Mouse (Mus musculus): ENCODE measurements around the gene Gm13030.
"Not testable (repeated sequence)": the region's sequence is repeated elsewhere in the genome, so short reads cannot be mapped to it uniquely, and the experiment has no call there.

The Gm13030 gene

DNA sequence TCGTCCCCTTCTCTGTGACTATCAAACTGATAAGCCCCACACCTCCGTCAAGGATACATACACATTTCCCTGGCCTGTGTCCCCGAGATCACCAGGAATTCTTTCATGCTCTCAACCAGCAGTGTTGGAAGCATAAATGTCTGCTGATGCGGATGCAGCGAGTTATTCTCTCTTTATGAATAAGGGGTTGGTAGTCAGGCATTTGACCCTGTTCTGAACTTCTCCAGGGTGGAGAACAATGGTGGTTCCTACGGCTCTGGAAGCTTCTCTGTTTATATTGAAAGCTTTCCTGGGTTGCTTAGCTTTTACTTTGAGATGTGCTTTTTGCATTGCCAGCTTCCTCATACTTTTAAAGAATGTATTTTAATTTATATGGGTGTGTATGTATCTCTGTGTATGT, at the start of gene Gm13030:
Gm13030 (minus strand) TSS at position 101 of the 400 bp plus-strand sequence.
- DNase-seq (ENCODE audit: low read depth, low spot score) = no peak

- peak; percentile 86 for DNase-seq (ENCODE audit: low read depth, low spot score)
Measured at GRCm38 (mm10) chr4:138922131-138922459, 48.3 kb upstream of the Gm13030 start.

GRCm38 (mm10) chr4:138921254-138922130, 47.7 kb upstream of the Gm13030 start:
- peak; percentile 41 for DNase-seq (ENCODE audit: low read depth, low spot score)

GRCm38 (mm10) chr4:138917282-138917681, 43.5 kb upstream of the Gm13030 start:
- no peak for DNase-seq (ENCODE audit: low read depth, low spot score)

DNA sequence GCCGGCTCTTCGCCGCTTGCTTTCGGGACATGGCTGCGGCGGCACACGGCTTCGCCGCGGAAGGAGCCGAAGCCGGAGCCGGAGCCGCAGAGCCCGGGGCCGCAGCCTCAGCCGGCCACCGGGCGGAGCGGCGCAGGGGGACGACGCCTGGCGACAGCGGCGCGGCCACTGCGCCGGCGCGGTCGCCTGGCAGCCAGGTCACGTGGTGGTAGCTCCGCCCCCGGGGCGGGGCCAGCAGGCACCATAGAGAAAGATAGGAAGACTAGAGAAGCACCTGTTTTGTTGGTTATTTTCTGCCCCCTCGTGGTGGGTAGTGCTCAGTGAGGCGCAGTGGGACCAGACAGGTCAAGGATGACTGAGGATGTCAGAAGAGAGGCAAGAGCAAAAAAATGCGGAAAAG, 40.0 kb upstream of the Gm13030 start, which contains the start of gene Otud3:
Otud3 (minus strand) TSS at position 149 of the 400 bp plus-strand sequence.
- peak; percentile 96 for DNase-seq (ENCODE audit: low read depth, low spot score)

DNA sequence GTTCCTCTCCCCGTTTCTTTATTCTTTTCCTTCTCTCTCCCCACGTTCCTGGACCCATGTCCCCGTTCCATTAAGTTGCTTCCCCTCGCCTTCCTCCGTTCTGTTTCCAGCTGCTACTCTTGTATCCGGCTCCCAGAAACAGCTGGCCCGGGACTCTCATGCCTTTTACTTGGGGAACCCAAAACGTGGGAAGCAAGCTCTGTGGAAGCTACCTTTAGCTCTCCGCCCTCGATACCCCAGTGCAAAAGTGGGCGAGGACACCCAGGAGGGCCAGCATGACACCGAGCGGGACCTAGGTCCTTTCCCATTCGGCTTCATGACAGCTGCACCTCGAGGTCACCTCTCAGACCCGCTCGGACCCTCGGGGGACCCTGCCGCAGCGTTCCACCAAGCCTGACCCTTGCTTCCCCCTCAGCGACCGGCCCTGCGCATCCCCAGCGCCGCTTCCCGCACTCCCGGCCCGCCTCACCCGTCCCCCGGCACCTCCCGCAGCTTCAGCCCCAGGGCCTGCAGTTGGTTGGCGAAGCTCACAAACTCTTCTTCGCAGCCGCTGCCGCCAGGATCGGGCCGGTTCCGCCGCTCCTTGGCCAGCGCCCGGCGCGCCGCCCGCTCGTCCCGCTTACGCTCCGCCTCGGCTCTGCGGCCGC, 39.5 kb upstream of the Gm13030 start:
- no peak for DNase-seq (ENCODE audit: low read depth, low spot score)

DNA sequence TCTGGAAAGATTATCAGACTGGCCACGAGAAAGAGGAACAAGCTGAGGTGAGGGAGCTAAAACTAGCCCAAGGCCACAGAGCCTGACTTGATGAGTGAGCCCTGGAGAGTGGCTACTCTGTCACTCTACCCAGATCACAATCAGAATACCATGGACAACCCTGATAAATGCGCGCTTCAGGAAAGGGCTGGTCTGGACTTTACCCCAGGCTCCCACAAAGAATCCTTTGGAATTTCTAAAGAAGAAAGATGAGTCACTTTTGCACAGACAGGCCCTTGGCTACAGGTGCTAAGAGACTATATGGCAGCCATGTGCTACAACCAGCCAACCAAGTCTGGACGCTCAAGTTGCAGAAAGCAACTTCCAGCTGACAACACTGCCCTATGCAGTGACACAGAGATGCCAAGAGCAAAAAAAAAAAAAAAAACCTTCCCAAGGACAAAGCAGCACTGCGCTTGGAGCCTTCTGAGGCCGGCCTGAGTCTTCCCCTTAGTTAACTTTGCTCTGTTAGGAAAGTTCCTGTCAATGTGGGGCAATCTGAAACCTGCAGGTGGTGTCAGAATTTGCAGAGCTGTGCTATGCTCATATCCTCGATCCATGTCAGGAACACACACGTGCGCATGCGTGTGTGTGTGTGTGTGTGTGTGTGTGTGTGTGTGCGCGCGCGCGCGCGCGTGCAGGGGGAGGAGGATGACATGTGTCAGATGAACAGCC, 32.0 kb upstream of the Gm13030 start:
- no peak for DNase-seq (ENCODE audit: low read depth, low spot score)

DNA sequence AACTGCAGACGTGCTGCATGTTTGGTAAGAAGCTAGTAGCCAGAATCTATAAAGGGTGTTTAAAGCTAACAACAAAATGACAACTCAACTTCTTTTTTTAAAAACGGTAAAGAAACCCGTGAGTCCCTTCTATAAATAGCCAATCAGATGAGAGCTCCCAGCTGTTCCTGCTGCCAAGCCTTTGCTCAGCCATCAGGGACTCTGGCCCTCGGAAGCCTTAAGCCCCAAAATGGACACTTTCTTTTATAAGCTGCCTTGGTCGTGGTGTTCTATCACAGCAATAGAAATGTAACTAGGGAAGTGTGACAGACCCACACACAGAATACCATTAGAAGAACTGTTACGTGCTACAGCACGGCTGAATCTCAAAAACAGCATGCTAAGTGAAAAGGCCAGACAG, 25.6 kb upstream of the Gm13030 start:
- DNase-seq (ENCODE audit: low read depth, low spot score) = no peak

- not testable (repeated sequence) for DNase-seq (ENCODE audit: low read depth, low spot score)
Measured at GRCm38 (mm10) chr4:138893789-138894188, 20.0 kb upstream of the Gm13030 start.

DNA sequence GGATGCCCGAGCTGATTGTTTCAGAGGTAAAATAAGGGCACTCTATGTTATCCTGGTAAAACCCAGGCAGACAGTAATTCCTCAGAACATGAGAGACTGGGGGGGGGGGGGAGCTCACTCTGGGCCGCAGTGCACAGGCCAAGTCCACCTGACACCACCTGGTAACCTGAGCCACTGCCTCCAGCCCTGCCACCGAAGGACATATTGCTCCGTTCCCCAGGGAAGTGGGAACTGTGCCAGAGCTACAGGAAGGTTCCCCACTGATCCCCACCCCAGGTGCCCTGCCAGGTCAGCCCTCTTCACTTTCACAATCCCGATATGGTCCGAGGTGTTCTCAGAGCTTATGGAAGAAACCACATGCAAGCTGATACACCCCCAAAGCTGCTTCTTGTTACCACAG, 18.9 kb upstream of the Gm13030 start:
- no peak for DNase-seq (ENCODE audit: low read depth, low spot score)

DNA sequence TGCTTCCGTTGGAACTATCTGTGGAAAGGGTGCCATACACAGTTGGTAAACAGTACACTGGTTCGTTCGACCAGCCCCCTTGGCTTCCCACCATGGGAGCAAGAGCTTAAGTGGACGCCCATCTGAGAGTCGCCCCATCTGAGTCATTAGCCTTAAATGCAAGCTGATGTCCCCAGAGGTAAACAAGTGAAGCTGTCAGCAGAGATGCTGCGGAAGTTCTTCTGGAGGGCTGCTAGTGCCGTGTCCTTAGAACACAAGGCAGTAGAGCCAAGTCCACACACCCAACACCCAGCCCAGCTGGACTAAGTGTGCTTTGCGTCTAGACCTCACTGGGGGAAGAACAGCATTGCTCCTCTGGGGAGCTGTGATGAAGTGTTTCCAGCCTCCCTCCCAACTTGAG, 15.9 kb upstream of the Gm13030 start:
- DNase-seq (ENCODE audit: low read depth, low spot score) = no peak

DNA sequence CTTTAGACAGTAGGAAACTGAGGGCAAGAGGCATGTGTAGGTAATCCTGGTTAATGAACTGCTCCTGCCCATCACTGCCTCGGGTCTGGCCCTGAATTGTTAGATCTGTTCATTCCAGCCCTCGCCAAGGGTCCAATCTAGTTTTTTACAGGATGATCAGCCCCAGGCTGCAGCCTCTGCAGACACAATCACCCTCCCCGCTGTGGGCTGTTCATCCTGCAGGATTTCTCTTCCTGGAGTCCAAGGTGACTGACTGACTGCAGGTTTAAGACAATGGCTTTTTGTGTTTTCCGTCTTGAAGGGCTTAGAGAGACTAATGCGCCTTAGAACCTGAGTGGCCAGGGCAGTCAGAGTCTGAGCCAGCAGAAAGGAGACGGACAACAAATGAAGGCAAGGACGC, 15.4 kb upstream of the Gm13030 start:
- DNase-seq (ENCODE audit: low read depth, low spot score) = no peak

GRCm38 (mm10) chr4:138884261-138884660, 10.5 kb upstream of the Gm13030 start:
- DNase-seq (ENCODE audit: low read depth, low spot score) = peak; percentile 92

DNA sequence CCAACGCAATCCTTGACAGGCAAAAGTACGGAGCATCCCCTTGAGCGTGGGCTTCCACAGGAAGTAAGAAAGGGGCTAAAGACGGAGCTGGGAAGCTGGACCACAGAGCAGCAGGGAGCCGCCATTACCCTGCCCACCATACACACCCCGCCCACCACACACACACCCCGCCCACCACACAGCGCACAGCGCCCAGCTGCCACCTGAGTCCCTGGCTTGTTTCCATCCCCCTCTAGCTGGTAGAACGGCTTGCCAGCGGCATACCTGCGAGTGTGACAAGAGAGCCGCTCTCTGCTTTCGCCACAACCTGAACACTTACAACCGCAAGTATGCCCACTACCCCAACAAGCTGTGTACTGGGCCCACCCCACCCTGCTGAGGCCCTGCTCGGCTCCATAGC, 8.4 kb upstream of the Gm13030 start:
- no peak for DNase-seq (ENCODE audit: low read depth, low spot score)

- DNase-seq (ENCODE audit: low read depth, low spot score) = no peak
Measured at GRCm38 (mm10) chr4:138880811-138881584, 7.2 kb upstream of the Gm13030 start.

- DNase-seq (ENCODE audit: low read depth, low spot score) = no peak
Measured at GRCm38 (mm10) chr4:138879808-138880207, 6.0 kb upstream of the Gm13030 start.

- DNase-seq (ENCODE audit: low read depth, low spot score) = no peak
Measured at GRCm38 (mm10) chr4:138878783-138879182, 5.0 kb upstream of the Gm13030 start.

DNA sequence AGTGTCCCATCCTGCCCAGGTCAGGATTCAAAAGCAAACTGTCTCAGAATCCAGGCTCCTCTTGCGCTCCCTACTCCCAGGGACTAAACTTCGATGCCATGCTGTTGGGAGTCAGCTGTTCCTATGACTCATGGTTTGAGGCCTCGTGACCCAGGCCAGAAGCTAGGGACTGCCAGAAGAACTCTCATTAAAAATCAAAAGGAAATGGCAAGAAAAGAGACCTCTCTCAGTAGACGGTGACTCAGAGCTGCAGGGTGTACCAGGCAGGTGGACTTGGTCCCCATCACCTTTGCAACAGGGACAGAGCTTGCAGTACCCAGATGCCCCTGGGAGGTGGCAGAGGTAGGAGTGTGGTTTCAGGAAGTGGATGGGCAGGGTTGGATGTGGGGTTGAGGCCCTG, 4.0 kb upstream of the Gm13030 start, which contains the start of gene Pla2g2e:
Pla2g2e (plus strand) TSS at position 212 of the 400 bp plus-strand sequence.
- no peak for DNase-seq (ENCODE audit: low read depth, low spot score)

- DNase-seq (ENCODE audit: low read depth, low spot score) = no peak
Measured at GRCm38 (mm10) chr4:138875986-138876385, 2.2 kb upstream of the Gm13030 start.

GRCm38 (mm10) chr4:138875275-138875674, 1.5 kb upstream of the Gm13030 start:
- DNase-seq (ENCODE audit: low read depth, low spot score) = not testable (repeated sequence)

- DNase-seq (ENCODE audit: low read depth, low spot score) = no peak
Measured at GRCm38 (mm10) chr4:138868666-138869065, 5.1 kb downstream of the Gm13030 start.
